Mouse (Mus musculus) yolk sac, embryonic 10.5 days (tissue): ENCODE measurements around the gene Gata5.

Experiments used
- DNase-seq: peaks from one replicate; pipeline ENCODE4 v3.0.0-alpha.2; 2017; ENCODE audit warnings: low spot score

Gene Gata5

GRCm38 (mm10) chr2:180307680-180308079, 26.8 kb downstream of the Gata5 start:
- DNase-seq: no peak

GRCm38 (mm10) chr2:180306423-180307168, 27.9 kb downstream of the Gata5 start:
- DNase-seq: peak; percentile 43

- DNase-seq: no peak
Observed at GRCm38 (mm10) chr2:180306009-180306408, 28.5 kb downstream of the Gata5 start.

GRCm38 (mm10) chr2:180305490-180305889, 29.0 kb downstream of the Gata5 start:
- no peak for DNase-seq

- no peak for DNase-seq
Observed at GRCm38 (mm10) chr2:180304554-180304953, 29.9 kb downstream of the Gata5 start.

- DNase-seq: no peak
Observed at GRCm38 (mm10) chr2:180303468-180303867, 31.0 kb downstream of the Gata5 start.

- no peak for DNase-seq
Observed at GRCm38 (mm10) chr2:180302201-180302600, 32.3 kb downstream of the Gata5 start.

GRCm38 (mm10) chr2:180300771-180301170, 33.7 kb downstream of the Gata5 start:
- peak; percentile 53 for DNase-seq

GRCm38 (mm10) chr2:180300252-180300651, 34.2 kb downstream of the Gata5 start:
- no peak for DNase-seq

- DNase-seq: no peak
Observed at GRCm38 (mm10) chr2:180292906-180293305, 41.6 kb downstream of the Gata5 start.

GRCm38 (mm10) chr2:180292026-180292425, 42.5 kb downstream of the Gata5 start:
- no peak for DNase-seq

- no peak for DNase-seq
Observed at GRCm38 (mm10) chr2:180291566-180291965, 42.9 kb downstream of the Gata5 start.

GRCm38 (mm10) chr2:180290503-180290902, 44.0 kb downstream of the Gata5 start:
- DNase-seq: no peak

- DNase-seq: no peak
Observed at GRCm38 (mm10) chr2:180289440-180290108, 44.9 kb downstream of the Gata5 start, which contains the start of gene Rbbp8nl. Gene Rbbp8nl (minus strand): TSS chr2:180289879.

GRCm38 (mm10) chr2:180288966-180289365, 45.5 kb downstream of the Gata5 start:
- no peak for DNase-seq

GRCm38 (mm10) chr2:180279321-180279720, 55.2 kb downstream of the Gata5 start:
- DNase-seq: no peak

- DNase-seq: no peak
Observed at GRCm38 (mm10) chr2:180277773-180278320, 56.7 kb downstream of the Gata5 start.

GRCm38 (mm10) chr2:180276851-180277259, 57.6 kb downstream of the Gata5 start:
- DNase-seq: peak; percentile 74

GRCm38 (mm10) chr2:180276385-180276784, 58.1 kb downstream of the Gata5 start:
- no peak for DNase-seq

- peak; percentile 88 for DNase-seq
Observed at GRCm38 (mm10) chr2:180275836-180276235, 58.7 kb downstream of the Gata5 start.
